Mouse (Mus musculus) duodenum, adult 2 months (tissue): ENCODE measurements around the gene Sgpl1. TPM values are rescaled to one million over a fixed set of nuclear protein-coding genes. Genes with fewer than 3 reads are reported as not detected.

ENCODE experiments used
- polyA plus RNA-seq: library from polyadenylated mRNA; depleted of rRNA; stranded (reverse); fragments of >200 nt; gene quantifications from 2 replicates; pipeline ENCODE4 v1.2.3, GENCODE M21; 2012; ENCODE audit warnings: low replicate concordance; rRNA removed

Gene Sgpl1
- 16.2 and 119 TPM in 2 replicates for polyA plus RNA-seq

DNA sequence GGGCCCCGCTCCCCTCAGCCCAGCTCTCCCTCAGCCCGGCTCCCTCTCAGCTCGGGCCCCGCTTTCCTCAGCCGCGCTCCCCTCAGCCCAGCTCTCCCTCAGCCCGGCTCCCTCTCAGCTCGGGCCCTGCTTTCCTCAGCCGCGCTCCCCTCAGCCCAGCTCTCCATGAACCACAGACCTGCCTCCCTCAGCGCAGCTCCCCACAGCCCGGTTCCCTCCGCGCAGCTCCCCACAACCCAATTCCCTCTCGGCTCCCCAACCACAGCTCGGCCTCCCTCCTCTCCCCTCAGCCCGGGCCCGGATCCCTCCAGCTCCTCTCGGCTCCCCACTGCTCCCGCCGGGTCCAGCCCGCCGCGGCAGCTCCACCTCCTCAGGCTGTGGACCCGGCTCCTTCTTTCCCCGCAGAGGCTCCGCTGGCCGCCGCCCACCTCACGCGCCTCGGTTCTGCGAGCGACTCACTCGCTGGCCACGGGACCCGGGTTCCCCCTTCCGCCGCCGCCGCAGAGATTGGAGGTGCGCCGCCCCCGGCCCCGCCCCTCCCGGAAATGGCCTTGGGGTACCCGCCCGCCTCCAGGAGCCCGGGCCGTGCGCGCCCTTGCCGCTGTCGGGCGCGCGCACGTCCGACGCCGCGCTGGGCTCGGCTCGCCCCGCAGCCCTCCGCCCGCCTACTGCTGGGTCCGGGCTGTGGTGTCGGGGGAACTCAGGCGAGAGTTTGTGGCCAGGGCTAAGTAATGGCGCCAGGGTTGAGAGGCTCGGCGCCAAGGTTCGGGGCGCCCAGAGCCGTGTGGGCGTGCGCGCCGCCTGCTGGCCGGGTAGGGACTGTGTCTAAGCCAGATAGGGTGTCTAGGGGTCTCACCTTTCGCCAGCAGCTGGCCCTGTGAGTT, at the start of gene Sgpl1:
Gene Sgpl1, minus strand, starts transcription at position 547 of the 884 bp plus-strand sequence.

DNA sequence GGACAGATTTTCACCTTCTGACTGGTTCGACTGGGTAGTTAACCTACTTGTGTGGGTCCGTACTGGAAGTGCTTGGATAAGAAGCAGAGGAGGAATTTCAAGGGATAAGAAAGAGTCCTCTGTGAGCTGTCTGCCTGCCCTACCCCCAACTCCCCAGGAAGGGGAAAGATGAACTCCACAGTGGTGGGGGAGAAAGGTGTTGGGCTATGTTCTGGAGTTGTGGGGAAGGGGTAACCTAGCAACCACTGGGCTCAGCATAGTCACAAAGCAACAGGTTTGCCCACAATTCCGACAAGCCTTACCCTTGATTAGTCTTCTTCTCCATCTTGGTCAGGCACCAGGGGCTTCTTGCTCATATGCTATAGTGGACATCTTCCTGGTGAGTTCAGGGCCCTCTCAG, 24.2 kb upstream of the Sgpl1 start, which contains the start of gene Tbata:
Gene Tbata, plus strand, starts transcription at position 301 of the 400 bp plus-strand sequence.

DNA sequence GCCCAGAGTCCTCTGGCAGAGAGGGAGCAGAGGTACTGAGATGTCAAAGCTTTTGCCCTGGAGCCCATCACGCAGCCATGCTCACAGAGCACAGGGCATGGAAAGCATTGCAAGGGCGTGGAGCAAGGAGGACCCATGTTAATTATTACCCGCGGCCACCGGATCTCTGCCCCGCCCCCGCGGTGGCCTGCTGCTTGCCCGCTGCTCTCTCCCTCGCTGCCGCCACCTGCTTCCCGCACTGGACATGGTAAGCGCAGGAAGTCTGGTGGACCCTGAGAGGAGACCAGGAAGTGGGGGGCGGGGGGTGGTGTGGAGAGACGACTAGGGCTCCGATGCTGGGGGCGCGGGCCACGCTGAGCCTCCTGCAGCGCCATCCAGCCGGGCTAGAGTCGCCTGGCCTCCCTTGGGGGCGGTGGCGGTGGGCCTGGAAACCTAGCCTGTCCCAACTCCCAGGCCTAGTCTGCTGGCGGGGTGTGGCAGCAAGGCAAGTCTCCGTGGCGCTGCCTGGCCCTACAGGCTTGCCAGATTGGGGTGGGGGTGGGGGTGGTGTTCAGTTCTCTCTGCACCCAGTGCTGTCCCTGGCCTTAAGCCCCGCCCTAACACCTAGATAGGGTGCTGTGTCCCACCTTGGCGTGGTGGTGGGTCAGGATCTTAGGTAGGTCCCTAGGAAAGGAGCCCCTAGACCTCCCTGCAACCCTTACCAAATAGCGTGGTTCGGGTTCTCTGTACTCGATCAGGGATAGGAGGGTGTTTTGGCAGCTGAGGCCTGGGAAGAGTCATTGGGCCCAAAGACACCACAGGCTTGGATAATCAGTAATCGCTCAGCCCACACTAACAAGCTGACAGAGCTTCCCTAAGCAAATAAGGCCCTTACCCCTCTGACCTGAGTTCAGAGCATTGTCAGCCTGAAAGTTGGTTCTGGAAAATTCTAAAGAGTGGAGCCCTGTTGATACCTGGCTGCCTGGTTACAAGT, 58.0 kb downstream of the Sgpl1 start, which contains the start of gene Pcbd1:
Gene Pcbd1, plus strand, starts transcription at position 162 of the 973 bp plus-strand sequence.

Other genes starting within 250 kb of the Sgpl1 start
- gene Pcbd1, start 58.4 kb downstream of the Sgpl1 start, polyA plus RNA-seq: 11.8 and 15.8 TPM in 2 replicates
- not detected in 2 replicates for gene Tbata, start 24.3 kb upstream of the Sgpl1 start, polyA plus RNA-seq
- 1.2 and 1.3 TPM in 2 replicates for gene Adamts14, start 125.7 kb upstream of the Sgpl1 start, polyA plus RNA-seq
- 0.58 and 1.2 TPM in 2 replicates for gene Prf1, start 150.1 kb upstream of the Sgpl1 start, polyA plus RNA-seq
- gene Pald1, start 235.8 kb upstream of the Sgpl1 start, polyA plus RNA-seq: 3.0 and 3.4 TPM in 2 replicates